Mouse (Mus musculus) limb, embryonic 11.5 days (tissue): ENCODE measurements around the gene Dpyd. TPM values are rescaled to one million over a fixed set of nuclear protein-coding genes. Genes with fewer than 3 reads are reported as not detected.

Source experiments
- ATAC-seq: fragments of 200-750 bp; cut with Nextera tagmentation; 2 replicates; pipeline ENCODE4 v1.8.0; 2017; ENCODE audit warnings: low read depth; ENCODE audit not compliant: insufficient number of reproducible peaks, low FRiP score, low TSS enrichment
- DNase-seq: peaks from one replicate; pipeline ENCODE4 v3.0.0-alpha.2; 2015; ENCODE audit warnings: low spot score
- H3K27ac ChIP-seq: fragments of 300-500 bp; sonication (generic); replicated peaks from 2 replicates; pipeline ENCODE4 v1.5.1; 2014; ENCODE audit warnings: low read depth, mild to moderate bottlenecking, low read length
- H3K27me3 ChIP-seq: fragments of 300-500 bp; sonication (generic); 2 replicates; pipeline ENCODE4 v1.6.1; 2014; ENCODE audit warnings: mild to moderate bottlenecking, low read length, mixed read lengths; ENCODE audit not compliant: control insufficient read depth, insufficient read depth
- H3K36me3 ChIP-seq: fragments of 300-500 bp; sonication (generic); 2 replicates; pipeline ENCODE4 v1.6.1; 2014; ENCODE audit warnings: mild to moderate bottlenecking, low read length, moderate library complexity, mixed read lengths; ENCODE audit not compliant: control insufficient read depth, insufficient read depth
- H3K4me1 ChIP-seq: fragments of 300-500 bp; sonication (generic); 2 replicates; pipeline ENCODE4 v1.6.1; 2014; ENCODE audit warnings: low read length, mixed read lengths; ENCODE audit not compliant: control insufficient read depth, insufficient read depth
- H3K4me2 ChIP-seq: fragments of 300-500 bp; sonication (generic); 2 replicates; pipeline ENCODE4 v1.6.1; 2014; ENCODE audit warnings: low read depth, mild to moderate bottlenecking, moderate library complexity; ENCODE audit not compliant: severe bottlenecking
- H3K4me3 ChIP-seq: fragments of 300-500 bp; sonication (generic); 2 replicates; pipeline ENCODE4 v1.5.1; 2014; ENCODE audit warnings: low read depth, low read length
- H3K9ac ChIP-seq: fragments of 300-500 bp; sonication (generic); 2 replicates; pipeline ENCODE4 v1.6.1; 2014; ENCODE audit warnings: mild to moderate bottlenecking, low read length
- H3K9me3 ChIP-seq: fragments of 300-500 bp; sonication (generic); 2 replicates; pipeline ENCODE4 v1.6.1; 2016; ENCODE audit warnings: low read length; ENCODE audit not compliant: control insufficient read depth
- WGBS: fragments of 180-500 bp; shearing (Covaris S2); extraction: QIAGEN DNeasy Blood & Tissue Kit; methylation state at CpG from one replicate; pipeline ENCODE4 v1.1.7; 2014; 5-methylcytosine and 5-hydroxymethylcytosine counted together
- polyA plus RNA-seq: library from polyadenylated mRNA; unstranded; fragments of >200 nt; fragmentation: Nextera tagmentation; extraction: Ambion mirVana; gene quantifications from 2 replicates; pipeline ENCODE4 v1.2.1, GENCODE M21; 2014

The Dpyd gene
- polyA plus RNA-seq, 1 experiment from 2014 or later, result 7.4 TPM

- ATAC-seq, result no peak
Measured at GRCm38 (mm10) chr3:119086618-119087017, 524.7 kb downstream of the Dpyd start.

DNA sequence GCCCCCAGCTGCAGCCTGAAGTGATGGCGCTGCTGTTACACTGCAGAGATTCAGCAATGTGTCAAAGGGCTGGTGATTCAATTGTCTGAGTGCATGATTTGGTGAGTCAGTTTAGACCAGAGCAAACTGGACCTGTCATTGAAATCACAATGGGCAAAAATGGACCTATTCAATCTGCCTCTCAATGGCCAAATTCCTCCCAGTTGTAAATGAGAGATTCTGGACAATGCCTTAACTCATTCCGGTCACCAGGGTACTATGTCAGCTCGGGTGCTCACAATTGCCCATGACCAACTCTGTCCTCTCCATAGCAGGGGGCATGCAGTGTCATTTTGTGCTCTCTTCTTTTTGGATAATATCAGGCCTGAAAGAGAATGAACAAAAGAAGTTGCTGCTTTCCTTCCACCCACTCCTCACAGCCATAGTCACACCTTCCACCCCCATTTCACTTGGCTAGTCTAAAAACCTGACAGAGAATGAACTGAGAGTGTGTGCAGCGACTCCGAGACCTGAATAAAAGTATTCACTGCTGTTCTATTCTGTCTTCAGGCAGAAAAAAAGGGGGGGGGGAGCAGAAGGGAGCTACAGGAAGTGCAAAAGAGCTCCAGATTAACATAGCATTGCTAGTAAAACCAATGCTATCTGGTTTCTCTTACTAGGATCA is 533.4 kb downstream of the Dpyd start:
- DNase-seq (no peak), ATAC-seq (no peak)
- no peaks in the 10 kb centered on the region for H3K36me3 ChIP-seq
- no peak overlapping the region for H3K9ac ChIP-seq
- H3K27me3 ChIP-seq, result no peaks in the 10 kb centered on the region
- no peak overlapping the region for H3K4me2 ChIP-seq
- no peak overlapping the region for H3K4me3 ChIP-seq
- no peak overlapping the region for H3K27ac ChIP-seq
- H3K4me1 ChIP-seq, result no peaks in the 10 kb centered on the region
- 89% methylated on average over 5 of the region's 5 CpGs for WGBS
- no peaks in the 10 kb centered on the region for H3K9me3 ChIP-seq

More at GRCm38 (mm10) chr3:119086618-119087017, 524.7 kb downstream of the Dpyd start:
- 79% methylated on average over 1 of the region's 1 CpGs for WGBS
- Histone ChIP-seq H3K4me3 (no peak overlapping the region), H3K9ac (no peak overlapping the region), H3K27ac (no peak overlapping the region), H3K36me3 (no peaks in the 10 kb centered on the region), H3K4me1 (no peaks in the 10 kb centered on the region), H3K4me2 (no peak overlapping the region), H3K9me3 (no peaks in the 10 kb centered on the region), H3K27me3 (no peaks in the 10 kb centered on the region)
- DNase-seq, result no peak

GRCm38 (mm10) chr3:119126003-119126402 is 564.1 kb downstream of the Dpyd start:
- Histone ChIP-seq H3K4me3 (no peak overlapping the region), H3K36me3 (no peaks in the 10 kb centered on the region), H3K27ac (no peak overlapping the region), H3K27me3 (no peaks in the 10 kb centered on the region), H3K4me1 (no peaks in the 10 kb centered on the region), H3K4me2 (no peak overlapping the region), H3K9me3 (no peaks in the 10 kb centered on the region), H3K9ac (no peak overlapping the region)
- WGBS, result 63% methylated on average over 2 of the region's 2 CpGs
- ATAC-seq (no peak), DNase-seq (no peak)

- Histone ChIP-seq H3K27me3 (no peaks in the 10 kb centered on the region), H3K9me3 (no peaks in the 10 kb centered on the region), H3K9ac (no peak overlapping the region), H3K4me2 (no peak overlapping the region), H3K27ac (no peak overlapping the region), H3K4me3 (no peak overlapping the region), H3K4me1 (no peaks in the 10 kb centered on the region), H3K36me3 (no peaks in the 10 kb centered on the region)
- 73% methylated on average over 1 of the region's 1 CpGs for WGBS
- ATAC-seq, result peak; percentile 21; the same call in 1 of the 2 replicates
- DNase-seq, result no peak
Measured at GRCm38 (mm10) chr3:119128076-119128475, 566.1 kb downstream of the Dpyd start.

DNA sequence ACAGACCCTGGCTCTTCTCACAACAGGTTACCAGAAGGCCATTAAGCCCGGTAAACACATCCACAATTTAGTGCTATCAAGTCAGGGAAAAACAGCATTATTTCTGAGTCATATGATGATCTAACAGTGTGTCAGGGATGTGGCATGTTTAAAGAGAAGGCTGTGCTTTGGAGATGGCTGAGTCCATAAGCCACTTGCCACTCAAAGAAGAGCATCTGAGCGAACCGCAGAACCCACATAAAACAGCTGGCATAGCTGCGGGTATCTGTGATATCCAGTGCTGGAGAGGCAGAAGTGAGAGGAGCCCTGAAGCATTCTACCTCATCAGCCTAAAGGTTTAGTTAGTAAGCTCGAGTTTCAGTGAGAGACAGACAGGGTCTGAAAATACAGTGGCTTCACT is 581.1 kb downstream of the Dpyd start:
- H3K27me3 ChIP-seq, result no peaks in the 10 kb centered on the region
- no peak for DNase-seq
- H3K4me2 ChIP-seq, result no peak overlapping the region
- no peaks in the 10 kb centered on the region for H3K36me3 ChIP-seq
- no peak for ATAC-seq
- no peaks in the 10 kb centered on the region for H3K4me1 ChIP-seq
- no peak overlapping the region for H3K27ac ChIP-seq
- H3K9ac ChIP-seq, result no peak overlapping the region
- no peak overlapping the region for H3K4me3 ChIP-seq
- WGBS, result 71% methylated on average over 5 of the region's 5 CpGs
- H3K9me3 ChIP-seq, result no peaks in the 10 kb centered on the region

- Histone ChIP-seq H3K4me3 (no peak overlapping the region), H3K9ac (no peak overlapping the region), H3K27ac (no peak overlapping the region), H3K9me3 (no peaks in the 10 kb centered on the region), H3K4me1 (no peaks in the 10 kb centered on the region), H3K27me3 (no peaks in the 10 kb centered on the region), H3K4me2 (no peak overlapping the region), H3K36me3 (no peaks in the 10 kb centered on the region)
- no peak for DNase-seq
- 92% methylated on average over 1 of the region's 1 CpGs for whole genome bisulfite sequencing
- no peak for ATAC-seq
Measured at GRCm38 (mm10) chr3:119144788-119145187, 582.9 kb downstream of the Dpyd start.

- 48% methylated on average over 17 of the region's 17 CpGs for WGBS
- ATAC-seq (no peak), DNase-seq (no peak)
- H3K27ac ChIP-seq, result no peak overlapping the region
- no peak overlapping the region for H3K4me3 ChIP-seq
- H3K4me2 ChIP-seq, result no peak overlapping the region
- no peaks in the 10 kb centered on the region for H3K9me3 ChIP-seq
- no peaks in the 10 kb centered on the region for H3K27me3 ChIP-seq
- no peak overlapping the region for H3K9ac ChIP-seq
- no peaks in the 10 kb centered on the region for H3K4me1 ChIP-seq
- no peaks in the 10 kb centered on the region for H3K36me3 ChIP-seq
Measured at GRCm38 (mm10) chr3:119154604-119155444, 592.9 kb downstream of the Dpyd start.

DNA sequence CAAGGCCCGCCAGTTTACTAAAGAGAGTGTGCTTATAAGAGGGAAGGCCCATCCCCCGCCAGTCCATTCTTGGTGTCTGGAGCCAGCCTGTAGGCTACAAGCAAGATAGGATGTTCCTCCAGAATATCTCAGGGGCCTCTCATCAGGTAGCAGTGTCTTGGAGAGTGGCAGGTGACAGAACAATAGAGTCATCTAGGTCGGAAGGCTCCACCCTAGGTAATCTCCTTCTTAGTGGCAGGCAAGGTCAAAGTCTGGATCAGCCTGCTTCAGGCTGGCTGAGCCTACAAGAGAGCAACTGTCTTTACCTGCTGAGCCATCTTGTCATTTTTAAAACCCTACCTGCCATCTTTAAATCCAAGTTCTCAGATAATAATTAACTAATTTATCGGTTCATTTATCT is 596.7 kb downstream of the Dpyd start:
- Histone ChIP-seq H3K4me3 (no peak overlapping the region), H3K36me3 (no peaks in the 10 kb centered on the region), H3K4me1 (no peaks in the 10 kb centered on the region), H3K27me3 (no peaks in the 10 kb centered on the region), H3K9me3 (no peaks in the 10 kb centered on the region), H3K27ac (no peak overlapping the region), H3K9ac (no peak overlapping the region), H3K4me2 (no peak overlapping the region)
- DNase-seq, result no peak
- ATAC-seq, result no peak
- WGBS, result 89% methylated on average over 4 of the region's 4 CpGs
